Mouse (Mus musculus): ENCODE data around the gene Akap6. TPM values are rescaled to one million over a fixed set of nuclear protein-coding genes. Genes with fewer than 3 reads are reported as not detected.

Akap6 gene
- total RNA-seq, 2 experiments from 2014 or later = 141 to 151 TPM

DNA sequence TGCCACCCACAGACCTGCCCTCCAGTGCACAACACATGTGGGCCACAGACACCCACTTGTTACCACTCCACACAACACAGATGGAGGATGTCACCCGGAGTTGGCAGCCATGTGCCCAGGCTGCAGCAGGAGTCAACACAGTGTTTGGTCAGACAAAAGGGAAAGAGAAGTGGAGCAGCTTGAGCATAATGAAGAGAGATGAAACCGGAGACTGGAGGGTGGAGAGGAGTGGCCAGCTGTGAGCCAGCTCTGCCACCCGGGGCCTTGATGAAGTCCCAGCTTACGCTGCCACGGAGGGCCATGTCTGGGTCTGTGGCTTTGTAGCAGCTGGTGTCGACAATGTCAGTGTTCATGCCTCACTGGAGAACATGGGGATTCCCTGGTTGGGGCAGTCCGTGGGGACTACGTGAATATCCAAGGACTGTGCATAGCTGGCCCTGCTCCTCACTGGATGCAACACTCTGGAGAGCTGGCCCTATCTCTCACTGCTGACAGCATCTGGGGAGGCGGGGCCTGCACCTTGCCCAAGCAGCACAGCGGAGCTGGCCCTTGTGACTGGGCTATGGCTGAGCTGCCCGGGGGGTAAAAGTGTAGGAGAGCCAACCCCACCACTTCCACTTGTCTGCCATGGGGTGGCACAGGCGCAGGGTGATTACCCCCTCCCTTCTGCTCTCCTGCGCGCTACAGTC, 148.8 kb downstream of the Akap6 start:
- DNase-seq (ENCODE audit: low spot score in 2 of 2) = no peak

DNA sequence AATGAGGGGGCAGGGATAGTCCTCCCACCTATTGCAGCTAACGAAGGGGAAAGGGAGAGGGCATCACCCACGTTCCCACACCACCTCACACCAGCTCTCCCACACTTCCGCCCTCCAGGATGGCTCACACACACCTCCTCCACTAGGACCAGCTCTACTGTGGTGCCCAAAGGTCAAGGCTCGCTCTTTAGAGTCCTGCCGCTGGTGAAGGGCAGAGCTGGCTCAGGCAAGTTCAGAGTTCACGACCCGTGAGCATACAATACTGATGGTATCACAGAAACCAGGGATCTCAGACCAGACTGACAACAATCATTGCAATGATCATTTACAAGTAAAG, 149.3 kb downstream of the Akap6 start:
- DNase-seq (ENCODE audit: low spot score in 2 of 2) = no peak

DNA sequence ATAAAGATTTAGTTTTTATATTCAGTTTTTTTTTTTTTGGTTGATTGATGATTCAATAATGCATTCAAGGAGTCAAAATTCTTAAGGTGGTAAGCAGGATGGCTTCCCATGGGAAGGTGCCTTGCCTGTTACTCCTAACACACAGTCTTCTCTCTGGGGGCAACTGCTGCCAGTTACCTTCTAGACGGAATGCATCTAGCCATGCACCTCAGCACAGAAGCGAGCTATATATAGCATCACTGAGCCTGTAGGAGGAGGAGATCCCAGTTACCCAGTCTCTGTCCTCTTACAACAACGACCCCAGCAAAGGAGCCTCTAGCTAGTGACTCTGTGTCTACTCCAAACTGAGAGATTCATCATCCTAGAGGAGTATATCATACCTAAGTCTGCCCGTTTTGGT, 150.1 kb downstream of the Akap6 start:
- DNase-seq (ENCODE audit: low spot score in 2 of 2) = no peak

DNA sequence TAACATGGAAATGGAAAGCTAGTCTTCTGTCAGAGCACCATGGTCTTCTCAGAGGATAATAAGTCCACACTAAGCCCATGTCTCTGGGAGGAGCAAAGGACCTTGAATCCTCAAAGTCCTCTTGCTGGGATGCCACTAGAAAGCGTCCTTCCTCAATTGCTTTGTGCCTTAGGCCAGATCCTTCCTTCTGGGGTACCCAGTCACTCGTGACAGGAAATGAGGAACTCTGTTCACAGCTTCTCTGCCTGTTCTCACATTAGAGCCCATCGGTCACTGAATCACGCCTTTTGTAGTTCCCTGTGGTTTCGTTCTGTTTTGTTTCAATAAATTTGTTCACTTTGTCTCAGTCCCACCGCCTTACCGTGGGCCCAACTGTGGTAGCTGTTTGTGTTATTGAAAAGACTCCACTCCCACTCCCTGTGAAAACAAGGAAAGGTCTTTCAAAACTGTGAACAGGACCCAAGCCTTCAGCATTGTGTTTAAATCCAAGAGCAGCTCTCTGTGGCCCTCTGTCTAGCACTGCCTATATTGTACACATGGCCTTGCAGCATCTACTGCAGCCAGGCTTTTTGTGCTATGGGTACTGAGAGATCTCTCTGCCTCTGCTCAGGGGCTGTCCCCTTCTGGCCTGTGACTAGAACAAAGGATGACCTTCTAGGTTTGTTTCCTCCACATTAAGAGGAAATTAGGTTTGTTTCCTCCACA, 151.3 kb downstream of the Akap6 start:
- DNase-seq (ENCODE audit: low spot score in 2 of 2) = no peak

DNA sequence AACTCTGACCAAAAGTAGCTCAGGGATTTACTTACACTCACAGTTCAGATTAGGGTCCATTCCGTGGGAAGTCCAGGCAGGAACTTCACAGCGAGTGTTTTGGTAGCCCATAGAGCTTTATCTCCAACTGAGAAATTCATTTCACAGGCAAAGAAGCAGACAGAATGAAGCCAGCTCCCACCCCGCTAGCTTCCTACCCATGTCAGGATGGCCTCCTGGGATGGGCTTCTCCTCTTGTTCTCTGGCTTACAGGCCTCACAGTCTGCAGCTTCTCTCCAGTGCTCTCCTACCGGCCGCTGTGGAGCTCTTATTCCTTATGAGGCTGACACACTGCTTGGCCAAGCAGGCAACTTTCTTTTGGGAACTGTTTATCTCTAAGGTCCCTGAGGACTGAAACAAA, 152.0 kb downstream of the Akap6 start:
- DNase-seq (ENCODE audit: low spot score in 2 of 2) = no peak

DNA sequence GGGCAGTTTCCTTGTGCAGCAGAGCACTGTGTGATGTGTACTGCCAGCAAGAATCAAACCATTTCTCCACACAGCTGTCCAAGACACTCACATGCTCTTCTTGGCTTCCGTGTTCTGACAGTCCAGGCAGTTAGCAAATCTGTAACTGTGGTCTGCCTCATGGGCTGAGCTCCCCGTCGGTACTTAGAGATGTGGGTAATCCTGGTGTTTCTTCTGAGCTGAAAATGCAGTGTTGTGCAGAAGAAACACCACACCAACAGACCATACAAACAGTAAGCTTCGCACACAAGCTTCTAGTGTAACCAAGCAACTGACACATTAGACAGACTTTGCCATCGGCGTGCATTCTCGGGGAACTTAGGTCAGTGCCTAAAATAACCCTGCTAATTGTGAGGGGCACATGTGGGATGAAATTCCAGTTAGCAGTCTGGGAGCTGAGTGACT, 155.1 kb downstream of the Akap6 start:
- no peak for DNase-seq (ENCODE audit: low spot score in 2 of 2)

DNA sequence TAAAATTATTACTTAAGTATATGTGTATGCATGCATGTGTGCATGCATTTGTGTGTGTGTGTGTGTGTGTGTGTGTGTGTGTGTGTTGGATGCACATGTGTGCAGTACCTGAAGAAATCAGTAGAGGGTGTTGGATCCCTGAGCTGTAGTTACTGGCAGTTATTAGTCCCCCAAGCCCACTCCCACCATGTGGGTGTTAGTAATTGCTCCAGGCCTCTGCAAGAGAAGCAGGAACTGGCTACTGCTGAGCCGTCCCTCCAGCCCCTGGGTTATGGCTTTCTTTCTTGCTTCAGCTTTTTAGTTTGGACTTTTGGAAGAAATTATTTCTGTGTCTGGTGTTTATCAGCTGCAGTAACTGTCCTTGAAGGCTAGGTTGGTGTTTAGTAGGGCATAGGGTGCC, 156.9 kb downstream of the Akap6 start:
- DNase-seq (ENCODE audit: low spot score in 2 of 2) = no peak

DNA sequence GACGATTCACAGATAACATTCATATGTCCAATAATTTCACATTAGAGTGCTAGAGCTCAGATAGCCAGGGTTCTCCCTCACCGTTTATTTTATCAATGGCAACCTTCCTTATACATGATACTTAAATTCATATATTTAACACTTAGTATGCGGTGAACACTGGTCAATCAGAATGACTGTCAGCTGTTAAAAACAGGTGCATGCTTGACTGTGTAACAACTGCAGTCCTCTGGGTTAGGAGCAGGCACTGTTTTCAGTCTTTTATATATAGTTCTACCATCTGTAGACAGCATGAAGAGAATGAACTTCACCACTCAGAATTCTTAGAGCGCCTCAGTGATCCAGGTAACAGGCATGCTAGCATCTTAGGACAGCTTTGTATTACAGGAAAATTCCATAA, 158.1 kb downstream of the Akap6 start:
- no peak for DNase-seq (ENCODE audit: low spot score in 2 of 2)

DNA sequence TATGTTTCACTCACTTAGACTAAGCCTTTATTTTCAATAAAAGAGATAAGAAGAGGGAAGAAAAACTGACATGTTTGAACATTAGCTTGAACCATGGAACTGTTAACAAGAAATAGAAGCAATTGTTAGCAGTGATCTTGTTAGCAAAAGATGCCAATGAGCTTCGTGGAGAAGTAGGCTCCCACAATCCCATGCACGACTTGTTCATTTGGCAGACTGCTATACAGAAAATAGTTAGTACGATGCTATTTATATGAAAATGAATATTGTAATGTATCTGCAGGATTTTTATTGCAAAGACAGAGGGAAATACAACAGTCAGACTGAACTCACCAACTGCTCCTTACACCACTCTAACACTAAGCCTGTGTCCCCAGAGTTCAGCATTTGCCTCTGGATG, 162.7 kb downstream of the Akap6 start:
- no peak for DNase-seq (ENCODE audit: low spot score in 2 of 2)

DNA sequence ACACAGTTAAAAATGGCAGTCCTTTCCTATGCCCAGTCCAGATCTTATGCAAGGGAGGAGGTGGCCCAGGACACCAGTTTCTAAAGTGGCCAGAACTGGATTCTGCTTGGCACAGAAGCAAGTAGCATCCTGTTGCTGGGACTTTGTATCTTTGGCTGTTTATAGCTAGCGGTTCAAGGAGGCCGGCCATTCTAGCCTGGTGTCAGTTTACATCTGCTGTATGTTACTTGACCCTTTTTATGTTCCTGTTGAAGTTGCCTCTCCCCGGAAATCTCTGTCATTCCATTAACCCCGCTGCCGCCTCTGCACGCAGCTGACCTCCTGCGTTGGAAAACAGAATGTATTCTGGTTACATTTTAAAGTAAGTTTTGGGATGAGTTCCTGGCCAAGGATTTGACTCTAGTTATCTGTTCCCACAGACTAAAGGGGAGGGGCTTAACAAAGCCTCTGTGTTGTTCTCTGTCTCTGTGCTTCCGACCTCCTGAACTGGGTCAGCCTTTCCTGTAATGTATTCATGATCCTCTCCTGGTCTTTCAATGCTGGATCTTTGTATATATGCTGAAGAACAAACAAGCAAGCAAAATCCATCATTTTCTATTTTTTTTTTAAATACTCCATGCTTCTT, 168.9 kb downstream of the Akap6 start:
- DNase-seq (ENCODE audit: low spot score in 2 of 2) = no peak

DNA sequence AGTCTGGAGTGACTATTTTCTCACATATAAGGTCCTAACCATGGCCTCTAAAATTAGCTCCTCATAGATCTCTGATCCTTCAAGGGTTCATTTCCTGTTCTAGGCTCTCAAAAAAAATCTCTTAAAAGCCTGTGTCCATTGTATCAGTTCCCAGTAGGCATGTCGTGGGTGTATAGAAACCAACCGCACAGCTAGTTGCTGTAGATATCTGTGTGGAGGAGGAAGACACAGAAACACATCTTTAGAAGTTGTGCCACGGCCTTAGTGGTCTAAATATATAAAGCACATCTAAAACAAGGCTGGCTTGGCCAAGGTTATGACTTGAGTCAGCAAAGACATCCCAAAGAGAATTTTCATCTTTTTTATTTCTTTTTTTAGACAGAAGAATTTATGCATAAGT, 172.4 kb downstream of the Akap6 start:
- DNase-seq (ENCODE audit: low spot score in 2 of 2) = no peak

DNA sequence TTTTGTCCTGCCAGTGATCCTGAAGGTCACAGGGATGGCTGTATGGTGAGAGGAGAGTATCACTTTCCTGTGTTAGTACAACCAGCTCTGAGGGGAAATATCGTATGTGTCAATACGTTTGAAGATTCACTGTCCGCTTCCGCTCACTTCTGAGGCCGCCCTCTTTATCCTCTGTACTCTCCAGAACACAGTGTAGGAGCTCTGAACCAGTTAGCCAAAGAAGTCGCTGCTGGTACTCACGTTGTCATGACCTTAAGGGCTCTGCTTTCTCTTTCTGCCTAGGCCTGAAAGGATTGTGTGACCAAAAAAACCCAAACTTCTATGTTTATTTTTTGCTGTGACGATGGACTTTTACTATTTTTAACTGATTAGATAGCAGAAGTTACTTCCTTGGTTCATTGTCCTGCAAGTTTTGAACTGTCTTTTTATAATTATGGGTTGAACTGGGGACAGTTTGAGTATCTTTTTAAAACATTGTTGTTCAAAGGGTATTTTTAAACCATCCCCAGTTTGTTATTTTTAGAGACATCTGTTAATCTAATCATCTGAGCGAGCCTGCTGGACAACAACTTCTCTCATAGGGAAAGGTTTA, 175.2 kb downstream of the Akap6 start:
- no peak for DNase-seq (ENCODE audit: low spot score in 2 of 2)

DNA sequence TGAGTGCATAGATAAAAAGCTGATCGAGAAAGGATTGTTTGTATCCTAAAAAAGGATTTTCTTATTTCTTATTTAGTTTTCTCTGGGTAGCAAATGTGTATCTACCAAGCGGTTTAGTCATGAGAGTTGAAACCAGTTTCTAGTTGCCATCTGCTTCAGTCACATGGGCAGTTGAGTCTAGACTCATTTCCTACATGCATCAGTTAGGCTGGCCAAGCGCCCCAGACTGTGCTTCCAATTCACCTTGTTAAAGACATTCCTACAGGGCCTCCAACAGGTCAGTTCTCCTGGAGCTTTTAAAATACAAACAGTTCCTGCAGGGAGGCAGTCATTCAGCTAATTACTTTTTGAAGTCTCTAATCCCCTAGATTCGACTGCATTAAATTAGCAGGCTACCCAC, 176.9 kb downstream of the Akap6 start:
- DNase-seq (ENCODE audit: low spot score in 2 of 2) = no peak

DNA sequence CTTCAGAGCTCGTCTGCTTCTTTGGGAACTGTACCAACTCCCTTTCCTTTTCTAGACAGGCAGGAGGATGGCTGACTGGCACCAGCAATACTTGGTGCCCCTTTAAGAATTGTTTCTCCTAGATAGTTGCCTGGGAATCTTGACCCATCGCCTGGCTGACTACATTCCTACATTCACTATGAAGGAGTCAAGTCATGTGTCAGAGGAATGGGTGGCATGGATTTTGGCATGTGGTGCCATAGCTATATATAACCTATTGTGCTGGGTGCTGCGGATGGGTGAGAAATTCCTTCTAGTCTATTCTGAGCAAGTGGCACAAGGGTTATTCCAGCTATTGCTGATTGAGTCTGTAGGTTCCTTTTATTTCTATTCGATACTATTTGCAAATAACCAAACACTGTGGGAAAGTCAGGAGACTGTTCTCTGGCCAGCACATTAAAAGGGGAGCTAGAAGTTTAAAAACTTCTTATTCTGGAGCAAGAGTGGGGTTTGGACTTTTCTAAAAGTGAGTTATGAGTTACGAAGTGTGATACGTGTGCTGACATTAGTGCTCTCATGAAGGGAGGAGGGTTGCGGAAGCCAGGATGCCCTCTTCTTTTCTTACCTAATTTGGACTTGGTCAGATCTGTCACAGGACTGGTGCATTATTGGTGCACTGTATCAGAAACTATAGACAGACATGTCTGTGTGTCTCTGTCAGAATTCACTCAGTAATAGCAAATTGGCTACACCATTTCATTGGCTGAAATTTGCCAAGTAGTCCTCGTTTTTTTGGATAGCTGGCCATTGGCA, 178.0 kb downstream of the Akap6 start:
- no peak for DNase-seq (ENCODE audit: low spot score in 2 of 2)

DNA sequence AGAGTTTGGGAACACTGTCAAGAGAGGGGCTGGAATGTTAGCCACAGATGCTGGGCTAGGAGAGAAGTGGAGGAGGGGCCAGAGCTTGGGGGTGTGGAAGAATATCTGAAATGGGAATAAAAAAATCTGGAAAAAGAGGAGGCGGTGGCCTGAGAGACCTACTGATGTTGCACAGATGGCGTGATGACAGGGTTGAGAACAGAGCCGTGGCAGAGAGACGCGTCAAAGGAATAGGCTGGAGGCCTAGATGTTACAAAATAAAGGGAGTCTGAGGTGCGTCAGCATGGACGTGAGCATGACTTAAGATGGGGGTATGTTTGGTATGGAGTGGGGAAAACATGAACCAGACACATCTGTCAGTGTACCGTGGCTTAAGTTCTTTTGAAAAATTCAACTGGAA, 180.1 kb downstream of the Akap6 start:
- no peak for DNase-seq (ENCODE audit: low spot score in 2 of 2)

DNA sequence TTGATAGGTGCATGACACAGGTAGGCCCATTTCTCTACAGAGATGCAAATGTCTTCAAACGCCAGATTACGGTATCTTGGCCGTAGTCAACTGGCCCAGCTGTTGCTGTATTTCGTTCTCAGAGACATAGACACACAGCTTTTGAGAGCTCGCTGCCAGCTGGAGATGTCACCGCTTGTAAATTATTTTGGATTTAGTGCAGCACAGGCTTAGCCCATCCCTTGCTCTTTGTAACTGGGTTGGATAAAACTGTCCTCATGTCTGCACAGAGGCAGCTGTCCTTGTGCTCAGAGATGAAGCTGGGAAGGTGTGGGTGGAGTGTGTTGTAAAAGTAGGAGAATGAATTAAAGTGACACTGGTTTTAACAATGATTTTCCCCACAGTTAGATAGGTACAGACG, 193.3 kb downstream of the Akap6 start:
- DNase-seq (ENCODE audit: low spot score in 2 of 2) = no peak

DNA sequence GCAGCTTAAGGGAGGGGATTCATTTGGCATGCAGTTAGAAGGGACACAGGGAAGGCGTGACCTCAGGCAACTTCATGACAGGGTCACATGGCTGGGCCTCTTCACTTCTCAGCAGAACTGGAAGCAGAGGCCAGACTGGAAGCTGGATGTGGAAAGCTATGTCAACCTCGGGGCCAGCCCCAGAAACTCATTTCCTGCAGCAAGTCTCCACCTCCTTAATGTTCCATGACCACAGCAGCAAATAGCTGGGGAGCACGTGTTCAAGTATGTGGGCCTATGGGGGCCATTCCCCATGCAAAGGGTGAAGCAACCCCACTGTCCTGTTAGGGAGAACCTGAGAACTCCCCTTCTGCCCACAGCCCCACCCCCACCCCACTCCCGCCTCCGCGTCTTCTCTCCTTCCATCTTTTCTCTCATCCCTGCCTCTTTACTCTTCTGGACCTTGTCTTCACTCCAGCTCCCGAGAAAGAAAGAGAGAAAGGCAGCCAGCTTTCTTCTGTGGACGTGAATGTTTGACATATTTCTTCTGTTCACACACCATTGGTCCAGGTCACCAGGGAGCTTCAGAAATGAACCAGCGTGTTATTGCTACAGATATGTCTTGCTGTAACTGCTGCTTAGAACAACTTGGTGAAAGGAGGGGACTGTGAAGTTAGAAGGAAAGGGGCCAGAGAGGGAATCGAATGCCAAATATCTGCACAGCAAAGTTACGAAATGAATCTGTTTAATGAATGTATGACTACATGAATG, 194.6 kb downstream of the Akap6 start:
- DNase-seq (ENCODE audit: low spot score in 2 of 2) = no peak

DNA sequence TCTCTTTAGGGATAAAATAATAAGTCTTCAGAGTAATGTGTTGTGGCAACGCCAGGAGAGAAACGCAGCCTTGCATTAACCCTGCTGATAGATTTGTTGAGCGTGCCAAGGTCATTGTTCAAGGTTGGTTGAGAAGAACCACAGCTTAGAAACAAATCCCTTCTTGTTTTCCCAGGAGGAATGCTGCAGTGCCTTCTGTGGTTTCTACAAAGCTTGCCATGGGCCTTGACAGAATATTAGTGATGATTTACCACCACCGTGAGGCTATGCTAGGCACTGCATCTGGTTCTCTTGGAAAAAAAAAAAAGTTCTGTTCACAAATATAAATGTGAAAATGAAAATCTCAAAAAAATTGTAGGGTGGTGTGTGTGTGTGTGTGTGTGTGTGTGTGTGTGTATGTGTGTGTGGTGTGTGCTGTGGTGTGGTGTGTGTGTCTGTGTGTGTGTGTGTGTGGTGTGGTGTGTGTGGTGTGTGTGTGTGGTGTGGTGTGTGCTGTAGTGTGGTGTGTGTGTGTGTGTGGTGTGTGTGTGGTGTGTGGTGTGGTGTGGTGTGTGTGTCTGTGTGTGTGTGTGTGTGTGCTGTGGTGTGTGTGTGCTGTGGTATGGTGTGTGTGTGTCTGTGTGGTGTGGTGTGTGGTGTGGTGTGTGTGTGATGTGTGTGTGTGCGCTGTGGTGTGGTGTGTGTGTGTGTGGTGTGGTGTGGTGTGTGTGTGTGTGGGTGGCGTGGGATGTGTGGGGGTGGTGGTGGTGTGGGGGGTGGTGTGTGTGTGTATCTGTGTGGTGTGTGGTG, 196.7 kb downstream of the Akap6 start:
- peak; percentile 54 to 80 for DNase-seq (ENCODE audit: low spot score in 2 of 2)

DNA sequence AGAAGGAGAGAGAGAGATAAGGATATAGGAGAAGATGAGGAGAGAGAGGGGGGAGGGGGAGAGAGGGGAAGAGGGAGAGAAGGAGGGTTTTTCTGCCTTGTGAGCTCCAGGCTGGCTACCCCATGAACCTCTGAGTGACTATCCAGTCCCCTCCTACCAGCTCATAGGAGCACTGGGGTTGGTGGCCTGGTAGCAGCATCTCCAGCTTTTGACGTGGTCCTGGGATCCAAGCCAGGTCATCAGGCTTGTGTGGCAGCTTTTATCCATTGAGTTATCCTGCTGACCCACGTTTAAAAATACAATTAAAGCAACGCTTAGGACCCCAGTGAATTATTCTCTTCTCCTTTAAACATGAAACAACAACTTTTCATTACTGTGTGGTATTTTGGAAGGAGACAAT, 197.6 kb downstream of the Akap6 start:
- no peak for DNase-seq (ENCODE audit: low spot score in 2 of 2)

DNA sequence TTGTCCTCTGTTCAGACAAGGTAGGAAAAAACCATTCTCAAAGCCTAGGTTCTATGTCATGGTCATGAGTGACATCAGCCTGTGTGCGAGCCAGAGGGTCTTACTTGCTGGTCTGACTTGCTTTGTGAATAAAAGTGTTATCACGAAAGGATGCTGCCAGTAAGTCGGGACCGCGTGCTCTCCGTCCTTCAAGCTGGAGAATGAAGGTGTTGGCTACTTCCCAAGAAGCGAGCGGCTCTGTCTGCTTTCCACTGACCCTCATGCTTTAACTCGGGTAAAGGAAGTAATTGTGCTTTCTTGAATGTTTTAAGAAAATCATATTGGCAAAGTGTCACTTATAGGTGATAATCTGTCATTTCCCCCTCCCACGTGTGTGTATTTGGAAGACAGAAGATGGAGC, 198.9 kb downstream of the Akap6 start:
- DNase-seq (ENCODE audit: low spot score in 2 of 2) = no peak
